Mouse (Mus musculus) B cell, adult (primary cell): ENCODE data around the gene Ap1s2. TPM values are rescaled to one million over a fixed set of nuclear protein-coding genes. Genes with fewer than 3 reads are reported as not detected.

Source experiments
- total RNA-seq: library from RNA; stranded (reverse); gene quantifications from 4 replicates; pipeline ENCODE4 v1.2.4, GENCODE M21; 2023; ENCODE audit not compliant: inconsistent age

The Ap1s2 gene
- 27.4 to 31.2 TPM (median 28.5 TPM) in 4 replicates for total RNA-seq

DNA sequence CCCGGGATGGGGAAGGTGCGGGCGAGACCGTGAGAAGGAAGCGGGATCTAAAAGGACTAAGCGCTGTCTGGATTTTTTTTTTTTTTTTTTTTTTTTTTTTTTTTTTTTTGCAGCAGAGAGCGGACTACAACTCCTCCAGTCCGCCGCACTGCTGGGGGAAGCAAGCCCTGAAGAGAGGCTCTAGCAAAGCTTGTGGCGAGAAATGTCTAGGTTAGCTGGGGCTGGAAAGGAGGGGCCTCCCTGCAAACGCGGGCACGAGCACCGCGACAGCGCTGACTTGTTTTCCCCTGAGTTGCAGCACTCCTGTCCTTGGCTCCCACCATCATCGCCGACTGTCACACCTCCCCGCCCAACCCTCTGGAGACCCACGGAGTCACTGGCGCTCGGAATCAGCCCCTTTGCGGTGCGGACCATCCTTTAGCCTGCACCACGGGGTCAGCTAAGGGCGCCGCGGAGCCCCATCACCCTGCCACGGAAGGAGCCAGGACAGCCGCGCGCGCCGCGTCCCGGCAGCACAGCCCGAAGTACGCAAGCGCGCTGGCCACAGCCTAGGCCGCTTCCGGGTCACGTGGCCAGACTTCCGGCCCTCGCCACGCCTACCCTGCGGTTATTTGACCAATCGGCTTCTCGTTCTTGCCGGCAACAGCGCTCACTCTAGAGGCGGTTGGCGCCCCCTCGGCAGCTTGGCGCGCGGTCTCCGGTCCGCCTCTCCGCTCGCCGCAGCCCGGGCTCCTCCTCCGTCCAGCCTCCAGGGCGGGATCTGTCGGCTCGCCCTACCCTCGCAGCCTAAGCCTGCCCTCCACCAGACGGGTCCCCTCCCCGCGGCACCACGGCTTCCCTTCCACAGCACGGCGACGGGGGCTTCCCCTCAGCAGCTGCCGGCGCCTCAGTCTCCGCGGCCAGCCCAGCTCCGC is at the start of gene Ap1s2:
TSS of gene Ap1s2 (plus strand) at position 681 of the 914 bp plus-strand sequence.

DNA sequence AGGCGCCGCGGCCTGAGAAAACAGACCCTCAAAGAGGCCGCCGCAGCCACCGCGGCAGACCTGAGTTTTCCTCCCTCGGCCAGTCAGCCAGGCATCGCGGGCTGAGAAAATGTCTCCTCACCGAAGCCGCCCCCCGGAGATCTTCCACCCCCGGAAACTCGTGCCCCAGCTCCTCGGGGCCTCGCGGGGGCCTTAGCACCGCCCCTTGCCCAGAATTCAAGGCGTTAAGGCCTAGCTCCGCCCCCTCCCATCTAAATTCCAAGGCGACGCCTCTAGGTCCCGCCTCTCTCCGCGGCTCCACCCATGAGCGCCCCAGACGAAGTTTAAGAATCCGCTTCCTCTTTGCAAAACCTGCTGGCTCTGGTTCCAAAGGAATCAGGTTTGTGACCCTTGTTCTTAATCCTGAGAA is 49.7 kb downstream of the Ap1s2 start, which contains the start of gene Zrsr2:
TSS of gene Zrsr2 (minus strand) at position 195 of the 409 bp plus-strand sequence.

Other genes with a start within 250 kb of the Ap1s2 start
- 0.45 TPM in 1 of 4 replicates, not detected in the others for gene Rnf138rt1, start 147.7 kb upstream of the Ap1s2 start, total RNA-seq
- 70.1 to 81.4 TPM (median 76.5 TPM) in 4 replicates for gene Zrsr2, start 49.6 kb downstream of the Ap1s2 start, total RNA-seq
- gene Car5b, start 119.0 kb downstream of the Ap1s2 start, total RNA-seq = 0.13 to 0.32 TPM (median 0.15 TPM) in 3 of 4 replicates, not detected in the other
- 16.1 to 20.3 TPM (median 16.7 TPM) in 4 replicates for gene Siah1b, start 167.5 kb downstream of the Ap1s2 start, total RNA-seq
- not detected in 4 replicates for gene Cltrn, start 179.8 kb downstream of the Ap1s2 start, total RNA-seq
- not detected in 4 replicates for gene Ace2, start 230.3 kb downstream of the Ap1s2 start, total RNA-seq